ENCODE assay signal across 8 mouse cellular contexts in genomic region chr9:27029828-27030762, GRCm38 (mm10). TPM values are rescaled to one million over a fixed set of nuclear protein-coding genes. Genes with fewer than 3 reads are reported as not detected.
DNase-seq lines count a peak whose midpoint lies in the region; ATAC-seq and TF ChIP-seq lines count a peak whose summit lies in the region.

Gene Vps26b, minus strand, starts transcription at chr9:27030065.
Gene Ncapd3, plus strand, starts transcription at chr9:27030175.

- ATAC-seq in cerebellum, adult (ENCODE audit: insufficient number of reproducible peaks, low FRiP score, low TSS enrichment) = peak; percentile 89
- peak; percentile 95 for ATAC-seq in forebrain, embryonic 13.5 days
- peak; percentile 94 for ATAC-seq in liver, postnatal 0 days
- peak; percentile 95 for ATAC-seq in neural tube, embryonic 14.5 days (ENCODE audit: low read depth)

- peak within 1 kb of the TSS; percentile 96 for H3K4me3 ChIP-seq in ES-Bruce4 (ENCODE audit: low read depth, low read length)
- peak within 1 kb of the TSS; percentile 97 for H3K4me3 ChIP-seq in forebrain, embryonic 13.5 days
- H3K4me3 ChIP-seq in liver, postnatal 0 days (ENCODE audit: low read depth, low read length) = peak within 1 kb of the TSS; percentile 99
- H3K4me3 ChIP-seq in neural tube, embryonic 14.5 days (ENCODE audit: low read depth, low read length) = peak within 1 kb of the TSS; percentile 99

- H3K9me3 ChIP-seq in ES-Bruce4 (replicated peaks; ENCODE audit: control insufficient read depth, insufficient read depth, low read length, poor library complexity, severe bottlenecking) = no peaks in the 10 kb centered on the region
- H3K9me3 ChIP-seq in forebrain, embryonic 13.5 days (replicated peaks) = no peaks in the 10 kb centered on the region
- no peaks in the 10 kb centered on the region for H3K9me3 ChIP-seq in liver, postnatal 0 days (ENCODE audit: low read length)
- no peaks in the 10 kb centered on the region for H3K9me3 ChIP-seq in neural tube, embryonic 14.5 days (ENCODE audit: control insufficient read depth, low read length)

- no peaks in the 10 kb centered on the region for H3K27me3 ChIP-seq in ES-Bruce4 (ENCODE audit: control insufficient read depth, insufficient read depth, low read length, poor library complexity, severe bottlenecking)
- H3K27me3 ChIP-seq in forebrain, embryonic 13.5 days = no peaks in the 10 kb centered on the region
- no peaks in the 10 kb centered on the region for H3K27me3 ChIP-seq in liver, postnatal 0 days (ENCODE audit: insufficient read depth, low read length)
- no peaks in the 10 kb centered on the region for H3K27me3 ChIP-seq in neural tube, embryonic 14.5 days (ENCODE audit: control insufficient read depth, insufficient read depth, low read length)

- peak within 1 kb of the TSS; percentile 54 for H3K9ac ChIP-seq in ES-Bruce4 (ENCODE audit: low read depth, poor library complexity, severe bottlenecking)
- peak within 1 kb of the TSS; percentile 97 for H3K9ac ChIP-seq in forebrain, embryonic 13.5 days
- H3K9ac ChIP-seq in liver, postnatal 0 days (replicated peaks) = peak within 1 kb of the TSS; percentile 95
- H3K9ac ChIP-seq in neural tube, embryonic 14.5 days (replicated peaks; ENCODE audit: low read depth, low read length) = peak within 1 kb of the TSS; percentile 95

- intact Hi-C loops in heart, postnatal 10 days (cut with DNase I) = no loop called here

- TF ChIP-seq EP300 in ES-Bruce4 (IDR thresholded peaks at IDR 0.05; ENCODE audit: insufficient read depth, low read depth, low read length) = no peak
- TF ChIP-seq EP300 in liver, postnatal 0 days (IDR thresholded peaks at IDR 0.05; ENCODE audit: low read depth) = peak; percentile 33; the same call in 1 of the 2 replicates

- peak; percentile 74 for TF ChIP-seq POLR2A in ES-Bruce4 (IDR thresholded peaks at IDR 0.05; ENCODE audit: insufficient read depth, low read length)

- H3K27ac ChIP-seq in ES-Bruce4 (ENCODE audit: insufficient read depth, low read length) = 0 out of 2 replicates have a peak within 1 kb of the TSS, but pooled peaks have one; percentile 10
- peak within 1 kb of the TSS; percentile 92 for H3K27ac ChIP-seq in forebrain, embryonic 13.5 days
- H3K27ac ChIP-seq in liver, postnatal 0 days (ENCODE audit: low read depth) = peak within 1 kb of the TSS; percentile 86
- peak within 1 kb of the TSS; percentile 93 for H3K27ac ChIP-seq in neural tube, embryonic 14.5 days (ENCODE audit: low read depth, low read length)

- no peaks in the 10 kb centered on the region for H3K36me3 ChIP-seq in ES-Bruce4 (ENCODE audit: control insufficient read depth, insufficient read depth, low read length, poor library complexity, severe bottlenecking)
- H3K36me3 ChIP-seq in forebrain, embryonic 13.5 days (ENCODE audit: poor library complexity, severe bottlenecking) = peaks cover 3% of the 10 kb centered on the region; the same call in 1 of the 2 replicates
- H3K36me3 ChIP-seq in liver, postnatal 0 days (replicated peaks; ENCODE audit: insufficient read depth, low read length) = no peaks in the 10 kb centered on the region; the same call in 1 of the 2 replicates
- no peaks in the 10 kb centered on the region for H3K36me3 ChIP-seq in neural tube, embryonic 14.5 days (ENCODE audit: control insufficient read depth, insufficient read depth, low read length)

- peak within 1 kb of the TSS; percentile 76 for H3K4me2 ChIP-seq in forebrain, embryonic 13.5 days
- peak within 1 kb of the TSS; percentile 100 for H3K4me2 ChIP-seq in liver, postnatal 0 days (ENCODE audit: low read depth, low read length)
- peak within 1 kb of the TSS; percentile 83 for H3K4me2 ChIP-seq in neural tube, embryonic 14.5 days (ENCODE audit: low read depth, low read length)

- TF ChIP-seq CTCF in ES-Bruce4 (IDR thresholded peaks at IDR 0.05; ENCODE audit: low read depth, low read length) = no peak
- TF ChIP-seq CTCF in liver, postnatal 0 days (IDR thresholded peaks at IDR 0.05; ENCODE audit: low read depth) = peak; percentile 31

- no peaks in the 10 kb centered on the region for H3K4me1 ChIP-seq in ES-Bruce4 (ENCODE audit: control insufficient read depth, insufficient read depth, low read length)
- peaks cover 50% of the 10 kb centered on the region for H3K4me1 ChIP-seq in forebrain, embryonic 13.5 days
- peaks cover 40% of the 10 kb centered on the region for H3K4me1 ChIP-seq in liver, postnatal 0 days (ENCODE audit: insufficient read depth)
- peaks cover 29% of the 10 kb centered on the region for H3K4me1 ChIP-seq in neural tube, embryonic 14.5 days (ENCODE audit: control insufficient read depth, insufficient read depth, low read length)

- under 1% methylated on average over 67 of the region's 80 CpGs for WGBS in forebrain, embryonic 13.5 days
- WGBS in large intestine, adult 2 months = under 1% methylated on average over 80 of the region's 80 CpGs
- under 1% methylated on average over 74 of the region's 80 CpGs for WGBS in liver, postnatal 0 days (ENCODE audit: insufficient replicate concordance)
- WGBS in neural tube, embryonic 14.5 days = under 1% methylated on average over 61 of the region's 80 CpGs

- peak; percentile 97 to 98 for DNase-seq in heart, postnatal 10 days
- DNase-seq in large intestine, adult 2 months (ENCODE audit: low read depth, low spot score) = peak; percentile 91
- DNase-seq in liver, postnatal 0 days = peak; percentile 97
- peak; percentile 97 for DNase-seq in testis, postnatal 10 days (ENCODE audit: low spot score)

RNA-seq across cellular contexts. Expression of gene Vps26b, which starts in this region (rescaled TPM):
- 25.3 and 27.3 TPM in 2 replicates for polyA plus RNA-seq in ES-Bruce4 (2011; ENCODE audit: insufficient read depth, insufficient read length, low read depth, missing spikeins)
- polyA plus RNA-seq in forebrain, embryonic 13.5 days (2015; fragmentation: Nextera tagmentation; extraction: Ambion mirVana) = 52.6 and 56.5 TPM in 2 replicates
- total RNA-seq in heart, postnatal 10 days (2021) = 10 to 100 TPM; 30.9 to 35.6 TPM
- 15.1 and 24.5 TPM in 2 replicates for polyA plus RNA-seq in large intestine, adult 2 months (2012; rRNA removed)
- 7.2 and 7.3 TPM in 2 replicates for polyA plus RNA-seq in liver, postnatal 0 days (2015; fragmentation: Nextera tagmentation; extraction: Ambion mirVana)
- 90.4 and 100 TPM in 2 replicates for polyA plus RNA-seq in neural tube, embryonic 14.5 days (2014; fragmentation: Nextera tagmentation; extraction: Ambion mirVana)

RNA-seq across cellular contexts. Expression of gene Ncapd3, which starts in this region (rescaled TPM):
- polyA plus RNA-seq in ES-Bruce4 (2011; ENCODE audit: insufficient read depth, insufficient read length, low read depth, missing spikeins) = 52.9 and 59.1 TPM in 2 replicates
- polyA plus RNA-seq in forebrain, embryonic 13.5 days (2015; fragmentation: Nextera tagmentation; extraction: Ambion mirVana) = 26.5 and 30.7 TPM in 2 replicates
- total RNA-seq in heart, postnatal 10 days (2021) = 10 to 100 TPM; 17.6 to 18.6 TPM
- 9.5 and 13.3 TPM in 2 replicates for polyA plus RNA-seq in large intestine, adult 2 months (2012; rRNA removed)
- 13.2 and 13.9 TPM in 2 replicates for polyA plus RNA-seq in liver, postnatal 0 days (2015; fragmentation: Nextera tagmentation; extraction: Ambion mirVana)
- 16.7 and 18.4 TPM in 2 replicates for polyA plus RNA-seq in neural tube, embryonic 14.5 days (2014; fragmentation: Nextera tagmentation; extraction: Ambion mirVana)

Comparison
In these comparisons a context has a peak if more than half of its experiments do, and no peak if none do; other contexts are left out.
1. Peak in every context shown above with its lines: DNase-seq, ATAC-seq, H3K4me3 ChIP-seq and H3K27ac ChIP-seq.
2. H3K27ac ChIP-seq: peak in every context shown above with its lines; median percentile 93 in neural tube, embryonic 14.5 days; 92 in forebrain, embryonic 13.5 days; 86 in liver, postnatal 0 days; 10 in ES-Bruce4.